Mouse (Mus musculus) liver, adult 2 months (tissue): Measurements from ENCODE around the gene Adk.

ENCODE experiments used
- CTCF ChIP-seq: fragments of 200-500 bp; IDR thresholded peaks from 2 replicates; pipeline ENCODE4 v1.5.1; 2011; ENCODE audit warnings: low read depth, low read length, control low read depth
- POLR2A ChIP-seq: fragments of 200-500 bp; IDR thresholded peaks from 2 replicates; pipeline ENCODE4 v1.6.1; 2011; ENCODE audit warnings: low read length, control low read depth; ENCODE audit not compliant: insufficient read depth; ENCODE audit errors: extremely low read depth

DNA sequence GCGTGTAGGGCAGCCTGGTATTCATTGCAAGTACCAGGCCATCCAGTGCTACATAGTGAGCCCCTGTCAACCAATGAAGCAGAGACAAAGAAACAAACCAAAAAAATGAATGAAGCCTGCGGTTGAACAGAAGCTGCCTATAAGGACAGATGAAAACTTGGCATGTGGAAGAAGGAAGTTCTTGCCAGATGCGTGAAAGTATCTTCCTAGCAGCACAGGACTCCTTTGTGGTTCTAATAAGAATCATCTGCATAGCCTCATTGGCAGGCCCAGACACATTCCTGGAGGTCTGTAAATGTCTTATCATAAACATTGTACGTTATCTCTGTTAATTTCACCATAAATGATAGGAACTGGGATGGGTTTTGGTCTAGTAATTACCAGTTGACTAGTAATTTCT is 154.1 kb downstream of the Adk start:
- TF ChIP-seq CTCF, result no peak
- TF ChIP-seq POLR2A, result no peak
